7 mouse cellular contexts compared by ENCODE assay signal in genomic region chr6:48444310-48445180, GRCm38 (mm10). TPM values are rescaled to one million over a fixed set of nuclear protein-coding genes. Genes with fewer than 3 reads are reported as not detected.
A peak's percentile ranks its signal among the peaks of the same experiment; 100 is the strongest.
DNase-seq lines count a peak whose midpoint lies in the region; ATAC-seq lines count a peak whose summit lies in the region.

No protein-coding gene starts in this region.

- no peaks in the 10 kb centered on the region for H3K9me3 ChIP-seq in forebrain, embryonic 16.5 days (ENCODE audit: control insufficient read depth, low read length)
- no peaks in the 10 kb centered on the region for H3K9me3 ChIP-seq in stomach, embryonic 14.5 days (ENCODE audit: control insufficient read depth, low read depth, low read length)

- WGBS in forebrain, embryonic 16.5 days = under 1% methylated on average over 27 of the region's 34 CpGs
- under 1% methylated on average over 33 of the region's 34 CpGs for WGBS in stomach, embryonic 14.5 days

- DNase-seq in R1 (ENCODE audit: low read depth, low spot score) = peak; percentile 95
- peak; percentile 66 for DNase-seq in cerebellum, adult 11 months
- peak; percentile 19 to 26 for DNase-seq in left cerebral cortex, postnatal 25 days (ENCODE audit: low spot score in 2 of 2)
- DNase-seq in mesoderm, embryonic 11.5 days (ENCODE audit: low read depth, low spot score) = peak; percentile 95

- H3K36me3 ChIP-seq in forebrain, embryonic 16.5 days (ENCODE audit: control insufficient read depth, insufficient read depth) = peaks cover 9% of the 10 kb centered on the region
- peaks cover 16% of the 10 kb centered on the region for H3K36me3 ChIP-seq in stomach, embryonic 14.5 days (ENCODE audit: control insufficient read depth, insufficient read depth, low read length)

- H3K27me3 ChIP-seq in forebrain, embryonic 16.5 days (replicated peaks; ENCODE audit: control insufficient read depth, insufficient read depth, low read length) = no peaks in the 10 kb centered on the region; the same call in 1 of the 2 replicates
- H3K27me3 ChIP-seq in stomach, embryonic 14.5 days (ENCODE audit: control insufficient read depth, insufficient read depth, low read length) = no peaks in the 10 kb centered on the region

- peak overlapping the region; percentile 64 for H3K4me3 ChIP-seq in forebrain, embryonic 16.5 days (replicated peaks; ENCODE audit: low read length)
- peak overlapping the region; percentile 91 for H3K4me3 ChIP-seq in stomach, embryonic 14.5 days (ENCODE audit: low read depth, low read length)

- peak overlapping the region; percentile 85 for H3K27ac ChIP-seq in forebrain, embryonic 16.5 days (ENCODE audit: low read length)
- peak overlapping the region; percentile 98 for H3K27ac ChIP-seq in stomach, embryonic 14.5 days (ENCODE audit: low read length)

- H3K4me1 ChIP-seq in forebrain, embryonic 16.5 days (replicated peaks; ENCODE audit: control insufficient read depth, insufficient read depth, low read length) = peaks cover 12% of the 10 kb centered on the region
- peaks cover 30% of the 10 kb centered on the region for H3K4me1 ChIP-seq in stomach, embryonic 14.5 days (ENCODE audit: control insufficient read depth, insufficient read depth, low read length)

- peak overlapping the region; percentile 88 for H3K4me2 ChIP-seq in forebrain, embryonic 16.5 days (ENCODE audit: low read length)
- peak overlapping the region; percentile 56 for H3K4me2 ChIP-seq in stomach, embryonic 14.5 days (replicated peaks; ENCODE audit: low read depth, low read length)

- ATAC-seq in forebrain, embryonic 16.5 days = peak; percentile 74
- peak; percentile 23; a peak in 2 of 4 replicates for ATAC-seq in hematopoietic stem cell, adult 5-6 weeks (replicated peaks in 1 of 2; ENCODE audit: insufficient read depth in 1 of 2, low FRiP score in 2 of 2, low TSS enrichment in 1 of 2, low read depth in 1 of 2, poor library complexity in 2 of 2, severe bottlenecking in 2 of 2)
- ATAC-seq in stomach, embryonic 14.5 days (ENCODE audit: insufficient number of reproducible peaks, insufficient read depth, low FRiP score, low read depth) = peak; percentile 60

- intact Hi-C loops in left cerebral cortex, postnatal 25 days (cut with DNase I) = loop anchor here (2.0 kb wide), 3 partner anchors 50 to 96 kb away; partner anchors contain the start of gene Krba1

- H3K9ac ChIP-seq in forebrain, embryonic 16.5 days (replicated peaks; ENCODE audit: low read depth, low read length) = peak overlapping the region; percentile 74
- peak overlapping the region; percentile 95 for H3K9ac ChIP-seq in stomach, embryonic 14.5 days (replicated peaks; ENCODE audit: low read depth, low read length)

RNA-seq across cellular contexts. Expression of gene Zfp467, which starts 1.1 kb away (rescaled TPM):
- 28.7 and 29.8 TPM in 2 replicates for polyA plus RNA-seq in forebrain, embryonic 16.5 days (2015; fragmentation: Nextera tagmentation; extraction: Ambion mirVana)
- 8.6 and 9.8 TPM in 2 replicates for total RNA-seq in hematopoietic stem cell, adult 5-6 weeks (2017)
- 10 to 100 TPM; 21.7 to 33.1 TPM for total RNA-seq in left cerebral cortex, postnatal 25 days (2021)
- polyA plus RNA-seq in stomach, embryonic 14.5 days (2014; fragmentation: Nextera tagmentation; extraction: Ambion mirVana) = 27.1 and 30.8 TPM in 2 replicates

RNA-seq across cellular contexts. Expression of gene Sspo, which starts 3.5 kb away (rescaled TPM):
- polyA plus RNA-seq in forebrain, embryonic 16.5 days (2015; fragmentation: Nextera tagmentation; extraction: Ambion mirVana) = 0.16 and 0.19 TPM in 2 replicates
- 0.19 TPM in 1 of 2 replicates, not detected in the other for total RNA-seq in hematopoietic stem cell, adult 5-6 weeks (2017)
- 1 to 10 TPM in 1 of 2 experiments, under 1 TPM in 1; 0.80 to 1.2 TPM for total RNA-seq in left cerebral cortex, postnatal 25 days (2021)
- 0.20 and 0.41 TPM in 2 replicates for polyA plus RNA-seq in stomach, embryonic 14.5 days (2014; fragmentation: Nextera tagmentation; extraction: Ambion mirVana)

RNA-seq across cellular contexts. Expression of gene Krba1, which starts 49.2 kb away (rescaled TPM):
- polyA plus RNA-seq in forebrain, embryonic 16.5 days (2015; fragmentation: Nextera tagmentation; extraction: Ambion mirVana) = 28.4 and 30.9 TPM in 2 replicates
- 12.4 and 16.3 TPM in 2 replicates for total RNA-seq in hematopoietic stem cell, adult 5-6 weeks (2017)
- 10 to 100 TPM; 42.6 to 44.2 TPM for total RNA-seq in left cerebral cortex, postnatal 25 days (2021)
- 20.1 and 21.7 TPM in 2 replicates for polyA plus RNA-seq in stomach, embryonic 14.5 days (2014; fragmentation: Nextera tagmentation; extraction: Ambion mirVana)

Comparison
In these comparisons a context has a peak if more than half of its experiments do, and no peak if none do; other contexts are left out.
1. Peak in every context shown above with its lines: DNase-seq, ATAC-seq, H3K4me3 ChIP-seq and H3K27ac ChIP-seq.
2. DNase-seq: peak in every context shown above with its lines; median percentile 95 in R1; 95 in mesoderm, embryonic 11.5 days; 66 in cerebellum, adult 11 months; 22 in left cerebral cortex, postnatal 25 days.
3. ATAC-seq: peak in every context shown above with its lines; median percentile 74 in forebrain, embryonic 16.5 days; 60 in stomach, embryonic 14.5 days; 23 in hematopoietic stem cell, adult 5-6 weeks.